Mouse (Mus musculus): ENCODE measurements around the gene Phactr3.
A peak's percentile ranks its signal among the peaks of the same experiment; 100 is the strongest.

Phactr3 gene

DNA sequence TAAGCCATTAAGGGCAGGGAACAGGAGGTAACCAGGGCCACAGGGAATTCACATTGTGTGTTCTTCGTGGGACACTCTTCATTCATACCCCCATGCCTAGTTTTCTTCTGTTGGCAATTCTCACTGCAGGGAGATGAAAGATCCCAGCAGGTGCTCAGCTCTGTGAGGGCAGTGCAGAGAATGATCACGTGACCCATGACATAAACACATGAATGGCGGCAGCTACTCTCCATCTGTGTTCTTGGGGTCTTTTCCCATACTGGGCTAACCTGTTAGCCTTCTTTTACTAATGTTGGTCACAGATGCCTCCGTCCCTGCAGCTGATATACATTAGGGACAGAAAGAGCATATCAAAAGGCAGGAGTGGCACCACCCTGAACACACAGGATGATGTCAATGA, 16.9 kb downstream of the Phactr3 start:
- DNase-seq (ENCODE audit: low spot score), result no peak

DNA sequence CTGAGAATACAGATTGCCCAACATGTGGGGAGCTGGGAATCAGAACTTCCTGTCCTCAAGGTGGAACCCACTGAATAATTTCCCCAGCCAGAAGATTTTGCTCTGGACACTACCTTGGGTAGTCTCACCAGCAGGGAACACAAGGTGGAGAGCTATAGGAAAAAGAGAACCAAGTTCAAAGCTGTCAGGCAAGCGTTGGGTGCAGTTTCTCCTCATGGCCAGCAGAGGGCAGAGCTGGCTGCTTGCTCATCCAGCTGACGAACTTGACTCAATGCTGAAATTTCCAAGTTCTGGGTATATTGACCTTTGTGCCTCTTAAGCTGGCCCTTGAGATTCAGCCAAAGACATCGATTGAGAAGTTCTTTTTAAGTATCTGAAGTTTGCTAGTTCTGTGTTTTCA, 18.7 kb downstream of the Phactr3 start:
- peak; percentile 35 for DNase-seq (ENCODE audit: low spot score)

DNA sequence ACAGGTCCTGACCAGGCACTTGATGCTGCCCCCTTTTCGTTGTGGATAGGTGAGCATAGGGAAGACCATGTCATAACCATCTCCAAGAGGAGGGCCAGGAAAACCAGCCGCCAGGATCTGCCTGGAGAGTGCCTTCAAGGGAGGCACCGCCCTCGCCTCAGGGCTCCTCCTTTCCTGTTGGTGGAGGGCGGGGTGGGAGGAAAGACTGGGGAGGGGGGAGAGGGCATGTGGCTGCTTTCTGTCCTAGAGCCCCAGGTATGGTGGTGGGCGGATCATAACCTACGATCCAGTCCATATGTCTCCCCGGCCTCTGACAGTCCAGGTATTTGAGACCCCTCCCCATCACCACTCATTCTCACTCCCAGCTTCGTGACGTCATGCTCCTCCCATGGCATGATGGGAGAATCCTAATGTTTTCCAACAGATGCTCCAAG, 22.7 kb downstream of the Phactr3 start:
- no peak for DNase-seq (ENCODE audit: low spot score)

DNA sequence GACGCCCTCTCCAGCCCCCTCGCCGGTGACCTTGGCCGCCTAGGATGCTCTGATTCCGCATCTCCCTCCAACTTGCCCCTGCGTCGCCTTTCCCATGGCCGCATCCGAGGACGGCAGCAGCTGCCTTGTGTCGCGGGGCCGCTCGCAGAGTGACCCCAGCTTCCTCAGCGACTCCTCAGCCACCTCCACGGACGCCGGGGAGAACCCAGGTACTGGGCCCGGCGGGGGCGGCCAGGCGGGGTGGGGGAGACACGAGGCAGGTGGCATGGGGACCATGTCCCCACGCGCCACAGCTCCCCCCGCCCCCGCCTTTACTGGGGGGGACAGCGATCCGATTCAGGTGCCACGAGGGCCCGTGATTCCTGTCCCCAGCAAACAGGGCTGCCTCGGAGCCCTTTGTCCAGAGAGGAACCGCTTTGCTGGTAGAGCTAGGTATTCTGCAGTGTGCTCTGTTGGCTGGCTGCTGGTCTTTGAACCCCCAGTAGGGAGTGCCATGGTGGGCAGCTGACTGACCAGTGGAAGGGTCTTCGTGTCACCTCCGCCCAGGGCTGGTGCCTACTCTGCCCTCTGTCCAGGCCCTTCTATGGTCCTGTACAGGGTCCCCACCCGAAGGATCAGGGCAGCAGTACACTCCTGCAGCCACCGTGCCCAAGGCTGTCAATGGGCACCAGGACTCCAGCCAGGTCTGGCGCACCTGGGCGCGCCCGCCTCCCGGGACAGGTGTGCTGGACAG, 23.7 kb downstream of the Phactr3 start:
- DNase-seq (ENCODE audit: low spot score), result no peak

DNA sequence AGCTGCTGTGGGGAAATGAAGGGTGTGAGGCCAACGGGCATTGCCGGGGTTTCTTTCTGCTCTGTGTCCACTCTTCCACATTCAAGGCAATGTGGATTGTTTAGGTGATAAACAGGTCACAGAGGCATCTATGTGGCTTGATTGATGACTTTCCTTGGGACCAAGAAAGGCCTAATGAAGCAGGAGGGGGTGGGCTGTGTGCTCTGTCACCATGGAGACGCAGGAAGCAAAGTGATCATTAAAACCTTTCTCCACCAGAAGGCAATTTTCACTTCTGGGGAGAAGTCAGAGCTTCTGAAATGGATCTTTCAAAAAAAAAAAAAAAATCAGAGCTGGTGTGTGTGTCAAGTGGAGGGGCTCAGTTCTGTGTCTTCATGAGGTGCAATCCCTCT, 24.2 kb downstream of the Phactr3 start:
- DNase-seq (ENCODE audit: low spot score), result no peak

DNA sequence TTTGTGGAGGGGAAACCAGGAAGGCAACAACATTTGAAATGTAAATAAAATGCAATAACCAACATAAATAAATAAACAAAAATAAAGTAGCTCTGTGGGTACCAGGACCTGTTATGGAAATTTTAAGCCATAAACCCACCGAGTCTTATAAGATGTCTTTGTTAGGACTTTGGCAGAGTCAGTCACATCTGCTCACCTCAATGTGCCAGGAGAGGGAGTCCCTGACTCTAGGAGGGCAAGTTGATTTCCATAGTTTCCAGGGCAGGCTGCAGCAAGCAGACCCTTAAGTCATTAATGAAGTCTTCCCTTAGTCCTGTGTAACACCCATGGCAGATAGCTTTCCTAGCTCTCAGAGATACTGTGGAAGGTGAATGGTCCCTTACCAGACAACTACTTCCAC, 25.1 kb downstream of the Phactr3 start:
- no peak for DNase-seq (ENCODE audit: low spot score)

DNA sequence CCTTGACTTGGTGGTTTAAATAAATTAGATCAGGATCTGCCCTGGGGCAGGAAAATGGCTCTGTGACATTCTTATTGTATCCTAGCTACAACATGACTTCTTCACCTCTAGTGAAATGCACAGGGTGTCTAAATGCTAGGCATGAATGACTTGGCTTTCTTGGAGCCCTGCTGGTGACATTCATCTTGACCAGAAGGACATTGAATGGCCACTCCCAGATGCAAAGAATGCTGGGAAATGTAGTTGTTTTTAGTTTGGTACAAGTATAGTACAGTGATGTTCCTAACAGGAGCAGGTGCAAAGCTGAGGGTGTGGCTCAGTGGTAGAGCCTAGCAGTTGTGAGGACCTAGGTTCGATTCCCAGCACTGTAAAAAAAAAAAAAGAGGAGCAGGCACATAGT, 30.5 kb downstream of the Phactr3 start:
- no peak for DNase-seq (ENCODE audit: low spot score)

DNA sequence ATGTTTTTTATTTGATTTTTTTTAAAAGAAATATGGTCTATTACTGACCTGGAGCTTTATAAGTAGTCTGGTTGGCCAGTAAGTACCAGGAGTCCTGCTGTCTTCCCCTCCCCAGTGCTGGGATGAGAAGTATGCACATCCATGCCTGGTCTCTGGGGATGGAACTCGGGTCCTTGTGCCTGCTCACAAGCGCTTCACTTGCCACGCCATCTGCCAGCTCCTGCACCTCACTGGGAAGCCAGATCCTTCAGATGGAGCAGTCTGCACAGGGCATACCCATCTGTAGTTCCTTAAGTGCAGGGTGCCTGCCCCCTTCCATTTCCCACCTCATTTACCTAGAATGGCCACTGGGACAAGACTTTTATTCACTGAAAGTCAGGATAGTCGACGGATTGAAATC, 31.9 kb downstream of the Phactr3 start:
- no peak for DNase-seq (ENCODE audit: low spot score)

DNA sequence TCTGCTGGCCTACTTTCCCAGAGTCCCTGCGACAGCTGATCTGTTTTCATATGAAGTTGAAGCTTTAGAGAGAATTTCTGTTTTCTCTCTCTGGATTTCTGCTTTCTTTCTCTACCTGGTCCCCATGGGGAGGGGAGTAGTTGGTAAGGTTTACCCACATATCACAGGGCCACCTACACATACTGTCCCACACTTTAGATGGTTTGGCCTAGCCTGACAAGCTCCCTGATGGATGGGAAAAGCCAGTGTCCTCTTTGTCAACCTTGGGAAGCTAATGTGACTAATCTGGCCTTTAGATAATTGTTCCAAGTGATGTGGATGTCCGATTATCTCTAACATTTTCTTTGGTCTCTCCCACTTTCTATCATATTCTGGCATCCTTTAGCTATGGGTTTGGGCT, 34.8 kb downstream of the Phactr3 start:
- no peak for DNase-seq (ENCODE audit: low spot score)

DNA sequence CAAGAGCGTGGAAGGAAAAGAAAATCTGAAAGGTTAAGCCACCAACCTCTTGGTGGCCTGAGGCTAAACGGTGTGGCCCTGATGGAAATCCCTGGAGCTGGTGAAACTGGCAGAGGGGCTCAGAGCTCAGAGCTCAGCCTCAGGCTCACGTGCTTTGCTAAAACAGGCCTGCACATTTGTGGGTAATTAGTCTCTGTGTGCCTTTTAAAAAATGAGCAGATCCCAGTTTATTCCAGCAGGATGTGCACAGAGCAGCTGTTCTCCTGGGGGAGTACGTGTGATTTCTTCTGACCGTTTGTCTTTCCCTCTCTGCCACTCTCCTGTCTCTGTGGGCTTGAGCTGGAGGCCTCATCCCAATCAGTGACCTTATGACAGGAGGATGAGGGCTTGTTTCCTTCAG, 35.4 kb downstream of the Phactr3 start:
- no peak for DNase-seq (ENCODE audit: low spot score)

DNA sequence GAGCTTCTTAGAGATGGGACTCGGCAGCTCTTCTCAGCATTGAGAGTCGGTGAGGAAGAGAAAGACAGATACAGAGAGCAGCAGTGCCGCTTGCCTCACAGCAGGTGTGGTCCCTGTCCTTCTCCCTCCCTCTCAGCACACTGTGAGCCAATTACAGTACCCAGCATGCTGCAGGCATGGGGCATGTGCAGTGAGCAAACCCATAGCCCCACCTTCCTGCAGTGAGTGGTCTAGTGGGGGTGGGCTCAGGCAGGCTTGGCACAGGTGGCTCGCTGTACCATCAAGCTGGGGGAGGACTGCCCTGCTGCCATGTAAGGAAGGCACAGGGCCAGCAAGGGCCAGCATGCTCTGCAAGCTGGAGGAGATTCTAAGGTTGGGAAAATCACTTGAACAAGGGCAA, 35.8 kb downstream of the Phactr3 start:
- no peak for DNase-seq (ENCODE audit: low spot score)

DNA sequence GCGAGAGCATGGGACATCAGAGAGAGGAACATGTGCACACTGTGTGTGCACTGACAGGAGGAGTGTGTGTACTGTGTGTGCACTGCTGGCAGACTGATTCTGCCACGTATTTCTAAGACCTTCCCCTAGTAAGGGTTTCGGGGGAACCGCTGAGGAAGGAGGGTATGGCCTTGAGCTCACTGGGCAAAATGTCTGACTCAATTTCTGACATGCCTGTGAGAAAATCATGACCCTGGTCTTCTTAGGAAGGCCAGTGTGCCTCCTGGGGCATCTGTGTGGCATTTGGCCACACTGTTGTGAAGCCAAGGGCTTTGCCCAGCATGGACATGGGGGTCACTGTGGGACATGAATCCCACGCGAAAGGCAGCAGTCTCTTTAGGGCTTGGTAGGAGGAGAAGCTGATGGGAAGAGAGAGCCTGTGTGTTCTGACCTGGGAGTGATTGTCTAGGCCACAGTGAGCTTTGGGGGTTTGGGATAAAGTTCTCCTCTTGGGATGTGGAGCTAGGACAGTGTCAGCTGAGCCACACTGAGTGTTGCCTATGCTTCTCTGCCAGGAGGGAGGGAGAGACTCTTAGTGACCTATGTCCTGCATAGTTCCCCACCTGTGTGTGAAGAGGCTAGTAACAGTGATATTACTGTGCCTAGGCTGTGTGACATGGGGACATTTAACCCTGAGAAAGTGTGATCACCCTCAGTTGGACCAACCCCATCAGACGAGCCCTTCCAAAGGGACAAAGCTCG, 36.6 kb downstream of the Phactr3 start:
- DNase-seq (ENCODE audit: low spot score), result no peak

DNA sequence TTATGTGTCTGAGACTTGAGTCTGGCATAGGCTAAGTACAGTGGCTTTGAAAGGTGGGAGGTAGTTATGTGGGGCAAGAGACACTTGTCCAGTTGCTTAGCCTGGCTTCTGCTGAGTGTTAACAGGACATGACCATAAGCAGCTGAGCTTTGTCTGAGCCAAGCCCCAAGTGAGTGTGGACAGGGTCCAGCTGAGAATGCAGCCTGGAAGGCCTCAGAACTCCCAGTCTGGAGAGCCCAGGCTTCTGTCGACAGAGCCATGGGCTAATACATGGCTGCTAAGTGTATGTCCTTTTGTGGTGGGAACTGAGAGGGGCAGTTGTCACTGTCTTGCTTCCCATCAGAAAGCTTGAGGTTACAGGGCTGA, 37.1 kb downstream of the Phactr3 start:
- DNase-seq (ENCODE audit: low spot score), result no peak

DNA sequence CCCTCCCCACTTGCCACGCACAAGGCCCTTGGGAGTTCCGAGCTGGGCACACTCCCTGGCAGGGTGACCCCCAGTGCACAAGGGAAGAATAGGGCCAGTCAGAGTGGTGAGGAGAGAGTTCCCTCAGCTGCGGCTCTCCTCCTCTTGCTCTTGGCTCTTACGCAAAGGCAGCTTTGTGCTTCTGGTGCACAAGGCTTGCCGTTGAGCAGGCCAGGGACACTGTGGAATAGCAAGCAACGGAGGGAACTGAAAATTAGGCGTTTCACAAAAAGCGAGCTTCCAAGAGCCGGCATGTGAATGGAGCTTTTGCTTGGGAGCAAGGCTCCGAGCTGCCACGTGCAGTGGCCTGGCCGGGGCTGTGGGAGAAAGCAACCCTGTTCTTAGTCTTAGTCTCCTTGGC, 40.2 kb downstream of the Phactr3 start:
- DNase-seq (ENCODE audit: low spot score), result no peak

DNA sequence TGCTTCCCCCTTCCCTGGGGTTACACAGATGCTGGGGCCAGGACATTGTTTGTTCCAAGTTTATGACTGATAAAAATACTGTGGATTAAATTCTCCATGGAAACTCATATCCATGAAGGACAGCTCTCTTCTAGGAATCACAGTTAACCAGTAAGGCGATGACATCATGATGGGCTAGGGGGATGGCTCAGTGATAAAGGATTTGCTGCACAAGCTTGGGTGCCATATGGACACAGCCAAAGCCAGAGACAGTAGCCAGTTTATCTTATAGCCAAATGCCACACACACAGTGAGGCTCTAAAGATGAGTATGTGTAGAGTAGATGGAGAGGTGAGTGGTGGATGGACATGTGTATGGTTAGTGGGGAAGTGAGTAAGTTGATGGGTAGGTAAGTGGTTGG, 45.2 kb downstream of the Phactr3 start:
- no peak for DNase-seq (ENCODE audit: low spot score)

DNA sequence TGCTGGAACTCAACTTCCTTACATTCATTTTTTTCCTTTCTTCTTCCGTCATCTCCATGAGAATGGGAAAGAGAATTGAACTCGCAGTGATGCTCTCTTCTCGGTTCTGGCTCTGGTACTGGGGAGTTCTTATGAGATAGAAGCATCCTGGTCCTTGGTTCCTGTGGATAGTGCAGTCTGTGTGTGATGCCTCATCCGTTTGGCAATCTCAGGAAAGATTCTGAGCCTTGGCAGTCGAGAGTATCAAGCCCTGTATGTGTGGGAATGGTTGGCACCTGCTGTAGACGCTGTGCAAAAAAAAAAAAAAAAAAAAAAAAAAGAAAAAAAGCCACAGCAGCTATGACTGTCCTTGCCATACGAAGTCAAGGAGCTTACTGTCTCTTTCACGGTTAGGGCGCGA, 47.2 kb downstream of the Phactr3 start:
- no peak for DNase-seq (ENCODE audit: low spot score)

DNA sequence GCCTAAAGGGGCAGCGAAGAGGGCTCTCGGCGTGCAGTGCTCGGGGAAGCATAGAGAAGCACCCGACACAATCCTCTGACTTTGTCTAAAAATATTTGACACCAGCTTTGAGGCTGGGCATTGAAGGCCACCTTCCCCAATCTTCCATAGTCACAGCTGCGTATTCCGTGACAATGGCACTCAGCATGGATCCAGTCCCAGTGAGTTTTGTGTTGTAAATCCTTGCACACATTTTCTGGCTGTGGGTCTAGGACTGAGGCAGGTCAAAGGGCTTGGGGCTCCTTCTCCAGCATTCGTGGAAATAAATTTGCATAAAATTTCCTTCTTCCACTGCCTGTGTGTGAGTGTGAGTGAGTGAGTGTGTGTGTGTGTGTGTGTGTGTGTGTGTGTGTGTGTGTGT, 51.2 kb downstream of the Phactr3 start:
- no peak for DNase-seq (ENCODE audit: low spot score)

DNA sequence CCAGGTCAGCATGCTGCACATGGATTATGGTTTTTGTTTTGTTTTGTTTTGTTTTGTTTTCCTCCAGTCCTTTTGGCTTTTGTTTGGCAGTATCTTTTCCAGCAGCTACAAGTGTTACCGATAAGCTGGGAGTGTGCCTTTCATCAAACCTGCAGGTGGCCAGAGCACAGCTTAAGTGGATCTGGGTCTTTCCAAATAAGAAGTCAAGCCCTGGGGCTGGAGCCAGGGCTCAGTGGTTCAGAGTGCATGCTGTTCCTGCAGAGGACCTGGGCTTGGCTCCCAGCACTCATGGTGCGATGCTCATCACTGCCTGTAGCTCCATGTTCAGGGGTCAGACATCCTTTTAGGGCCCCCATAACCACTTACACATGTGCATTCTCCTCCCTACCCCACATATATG, 55.2 kb downstream of the Phactr3 start:
- no peak for DNase-seq (ENCODE audit: low spot score)

DNA sequence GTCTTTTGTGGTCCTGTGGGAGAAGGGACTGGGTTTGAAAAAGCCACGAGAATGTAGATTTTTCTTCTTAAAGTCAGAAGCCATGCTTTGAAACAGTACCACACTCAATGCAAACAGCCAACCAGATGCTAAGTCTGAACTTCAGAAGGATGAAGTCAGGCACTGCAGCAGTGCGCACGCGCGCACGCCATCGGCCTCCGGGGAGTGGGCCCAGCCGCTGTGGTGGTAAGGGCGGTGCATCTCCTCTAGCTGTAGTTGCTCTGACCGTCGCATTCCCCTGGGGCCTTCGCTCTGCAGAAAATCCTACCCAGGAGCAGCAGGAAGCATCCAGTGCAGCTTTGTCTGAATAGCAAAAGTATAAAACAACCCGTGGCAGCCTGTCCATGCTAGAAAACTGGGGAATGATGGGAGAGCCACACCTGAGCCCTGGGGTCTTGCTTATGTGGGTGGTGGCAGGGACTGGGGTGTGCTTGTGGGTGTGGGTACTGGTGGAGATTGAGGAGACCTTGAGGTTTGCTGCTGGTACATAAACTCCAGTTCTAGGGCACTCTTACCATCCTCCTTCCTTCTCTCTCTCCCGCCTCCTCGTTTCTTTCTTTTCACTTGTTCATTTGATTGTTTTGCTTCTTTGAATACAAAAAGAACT, 56.6 kb downstream of the Phactr3 start:
- DNase-seq (ENCODE audit: low spot score), result no peak

DNA sequence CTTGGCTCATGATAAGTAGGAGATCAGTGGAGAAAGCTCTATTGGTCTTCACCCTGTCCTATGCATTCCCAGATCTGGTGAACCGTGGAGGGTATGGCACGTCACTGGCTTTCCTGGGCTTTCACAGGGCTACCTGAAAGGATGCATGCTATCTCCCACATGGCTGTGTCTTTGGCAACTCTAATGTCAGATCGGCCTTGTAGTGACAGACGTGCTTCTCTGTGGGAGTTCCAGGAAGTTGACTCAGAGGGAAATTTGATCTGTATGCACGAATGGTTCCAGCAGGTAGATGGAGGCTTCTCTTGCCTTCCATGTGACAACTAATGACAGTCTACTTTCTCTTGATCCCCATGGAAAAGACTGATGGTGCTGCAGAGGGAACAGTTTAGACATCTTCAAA, 65.5 kb downstream of the Phactr3 start:
- DNase-seq (ENCODE audit: low spot score), result no peak

DNA sequence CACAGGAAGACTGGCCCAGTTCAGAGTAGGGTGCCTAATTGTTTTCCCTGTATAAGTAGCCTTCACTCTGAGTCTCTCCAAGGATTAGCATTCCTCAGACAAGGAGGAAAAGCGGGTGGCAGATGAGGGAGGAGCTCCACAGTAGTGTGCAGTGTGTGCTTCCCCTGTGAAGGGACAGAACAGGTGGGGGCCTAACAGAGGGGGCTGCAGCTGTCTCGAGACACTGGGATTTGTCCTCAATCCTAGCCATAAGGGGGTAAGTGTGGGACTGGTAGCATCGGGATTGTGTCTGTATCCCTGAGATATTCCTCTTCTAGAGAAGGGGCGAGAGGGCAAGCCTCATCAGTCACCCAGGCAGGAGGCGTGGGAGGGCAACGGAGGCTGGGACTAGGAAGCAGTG, 66.1 kb downstream of the Phactr3 start:
- DNase-seq (ENCODE audit: low spot score), result no peak

DNA sequence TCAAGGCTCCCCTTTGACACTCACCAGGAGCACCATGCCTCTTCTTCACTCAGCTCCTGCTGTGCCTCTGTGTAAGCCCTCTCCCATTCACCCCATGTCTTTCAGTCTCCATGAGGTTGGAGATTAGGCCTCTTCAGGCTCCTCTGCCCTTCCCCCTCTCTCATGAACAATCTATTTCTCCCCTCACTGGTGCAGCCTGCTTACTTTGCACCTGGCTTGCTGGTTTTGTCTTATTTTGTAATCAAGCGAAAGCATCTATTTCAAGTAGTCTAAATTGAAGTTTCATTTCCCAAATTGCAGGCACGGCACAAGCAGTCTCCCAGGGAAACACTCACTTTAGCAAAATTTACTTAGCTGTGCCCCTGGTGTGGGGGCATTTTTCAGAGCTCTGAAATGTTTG, 70.2 kb downstream of the Phactr3 start:
- DNase-seq (ENCODE audit: low spot score), result no peak

DNA sequence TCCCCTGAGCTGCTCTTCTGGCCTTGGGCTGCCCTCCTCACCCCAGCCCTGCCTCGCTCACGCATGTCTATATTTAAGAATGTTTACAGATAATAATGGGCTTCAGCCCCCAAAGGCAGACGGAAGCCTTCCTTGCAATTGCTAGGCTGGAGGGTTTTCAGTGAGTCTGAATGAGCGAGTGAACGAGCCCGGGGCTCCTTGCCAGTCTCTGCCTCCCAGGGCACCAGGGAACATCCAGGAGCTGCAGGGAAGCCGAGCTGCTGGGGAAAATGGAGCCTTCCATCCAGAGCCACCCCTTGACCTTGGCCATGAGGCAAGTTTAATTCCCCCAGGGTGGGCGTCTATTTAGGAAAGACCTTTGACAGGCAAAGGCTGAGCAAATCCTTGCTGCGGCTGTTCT, 74.1 kb downstream of the Phactr3 start:
- no peak for DNase-seq (ENCODE audit: low spot score)

DNA sequence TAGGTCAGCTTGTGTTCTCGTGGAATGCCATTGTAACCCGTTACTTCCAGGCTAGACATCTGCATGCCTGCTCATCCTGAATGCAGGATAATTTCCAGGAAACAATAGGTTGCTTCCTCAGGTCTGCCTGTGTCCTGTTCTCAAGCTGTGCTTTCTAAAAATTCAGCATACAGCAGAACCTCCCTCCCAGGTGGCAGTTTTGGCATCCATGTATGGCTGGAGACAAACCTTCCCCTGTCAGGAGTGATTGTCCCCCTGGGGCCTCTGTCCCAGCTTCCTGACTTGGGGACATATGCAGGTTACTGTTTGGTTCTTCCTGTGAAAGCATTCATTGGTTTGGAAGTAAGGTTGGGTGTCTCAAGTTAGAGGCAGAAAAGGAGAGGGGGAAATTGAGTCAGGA, 74.7 kb downstream of the Phactr3 start:
- DNase-seq (ENCODE audit: low spot score), result no peak
